Mouse (Mus musculus) MEL (cell line): ENCODE measurements at regions not wholly inside any gene's neighbourhood (a gene's known extent, or its start where the extent isn't known, plus 50 kb on each side); places are given as distances from the start of the nearest gene placed in this dataset.

ENCODE experiments used
- DNase-seq: peaks from one replicate; pipeline ENCODE4 v3.0.0; 2011; ENCODE audit warnings: low read depth, low spot score
- H3K27ac ChIP-seq: 2 replicates; pipeline ENCODE4 v1.5.1; 2012; ENCODE audit warnings: low read depth, mild to moderate bottlenecking, control low read depth, low read length, moderate library complexity; ENCODE audit not compliant: control insufficient read depth
- H3K27me3 ChIP-seq, 2 experiments: fragments of 150-350 bp in 1 of 2; sonication (generic) in 1 of 2; 2 replicates each; pipeline ENCODE4 v1.6.1; 2012; ENCODE audit warnings: low read length in 2 of 2, mild to moderate bottlenecking in 2 of 2, improper control_type of control experiment in 1 of 2, moderate library complexity in 1 of 2; ENCODE audit not compliant: insufficient read depth in 2 of 2, control insufficient read depth in 1 of 2
- H3K36me3 ChIP-seq, 2 experiments: 2 replicates each; pipeline ENCODE4 v1.6.1; 2012 to 2014; ENCODE audit warnings: low read length in 2 of 2, improper control_type of control experiment in 1 of 2, inconsistent platforms in 1 of 2, mild to moderate bottlenecking in 1 of 2; ENCODE audit not compliant: insufficient read depth in 2 of 2, control insufficient read depth in 1 of 2
- H3K4me1 ChIP-seq, 2 experiments: fragments of 150-350 bp in 1 of 2; sonication (generic) in 1 of 2; 2 replicates each; pipeline ENCODE4 v1.6.1; 2012; ENCODE audit warnings: low read length in 2 of 2, improper control_type of control experiment in 1 of 2, mild to moderate bottlenecking in 1 of 2; ENCODE audit not compliant: insufficient read depth in 2 of 2, control insufficient read depth in 1 of 2
- H3K4me3 ChIP-seq, 2 experiments: fragments of 150-350 bp in 1 of 2; sonication (generic) in 1 of 2; 2 replicates each; pipeline ENCODE4 v1.5.1; 2012; ENCODE audit warnings: low read depth in 2 of 2, low read length in 2 of 2, mild to moderate bottlenecking in 2 of 2, moderate library complexity in 2 of 2, control low read depth in 1 of 2, improper control_type of control experiment in 1 of 2; ENCODE audit not compliant: control insufficient read depth in 1 of 2, insufficient read depth in 1 of 2
- H3K79me2 ChIP-seq: 2 replicates; pipeline ENCODE4 v1.6.1; 2012; ENCODE audit warnings: mild to moderate bottlenecking, low read length, moderate library complexity; ENCODE audit not compliant: control insufficient read depth, poor library complexity, insufficient read depth
- H3K9ac ChIP-seq: 2 replicates; pipeline ENCODE4 v1.6.1; 2012; ENCODE audit warnings: low read depth, mild to moderate bottlenecking, control low read depth, low read length, moderate library complexity; ENCODE audit not compliant: control insufficient read depth, poor library complexity, severe bottlenecking
- H3K9me3 ChIP-seq: fragments of 150-350 bp; sonication (generic); replicated peaks from 2 replicates; pipeline ENCODE4 v1.6.1; 2012; ENCODE audit warnings: mild to moderate bottlenecking, low read length, improper control_type of control experiment, moderate library complexity; ENCODE audit not compliant: insufficient read depth
- CHD1 ChIP-seq: IDR thresholded peaks from 2 replicates; pipeline ENCODE4 v1.6.1; 2012; ENCODE audit warnings: low read depth, mild to moderate bottlenecking, inconsistent platforms, low read length, improper control_type of control experiment
- CTCF ChIP-seq, 3 experiments: IDR thresholded peaks in 2 of 3; conservative IDR thresholded peaks in 1 of 3; 2 replicates each; pipeline ENCODE4 v1.5.1; 2011 to 2012; ENCODE audit warnings: low read length in 3 of 3, low read depth in 2 of 3, mild to moderate bottlenecking in 2 of 3, improper control_type of control experiment in 1 of 3, inconsistent platforms in 1 of 3, mixed read lengths in 1 of 3, moderate library complexity in 1 of 3; ENCODE audit not compliant: control insufficient read depth in 1 of 3, insufficient read depth in 1 of 3, poor library complexity in 1 of 3, severe bottlenecking in 1 of 3
- ELF1 ChIP-seq: IDR thresholded peaks from 2 replicates; pipeline ENCODE4 v1.6.1; 2014; ENCODE audit warnings: low read depth, mild to moderate bottlenecking, inconsistent platforms, low read length, improper control_type of control experiment, moderate library complexity
- ETS1 ChIP-seq: IDR thresholded peaks from 2 replicates; pipeline ENCODE4 v1.6.1; 2012; ENCODE audit warnings: low read depth, mild to moderate bottlenecking, inconsistent platforms, low read length, improper control_type of control experiment, moderate library complexity
- GABPA ChIP-seq: IDR thresholded peaks from 2 replicates; pipeline ENCODE4 v1.6.1; 2012; ENCODE audit warnings: low read depth, mild to moderate bottlenecking, inconsistent platforms, low read length, improper control_type of control experiment, moderate library complexity
- GATA1 ChIP-seq: IDR thresholded peaks from 2 replicates; pipeline ENCODE4 v1.6.1; 2011; ENCODE audit warnings: low read depth, low read length, improper control_type of control experiment
- HCFC1 ChIP-seq: IDR thresholded peaks from 2 replicates; pipeline ENCODE4 v1.6.1; 2012; ENCODE audit warnings: low read depth, mild to moderate bottlenecking, inconsistent platforms, low read length, improper control_type of control experiment, moderate library complexity
- NELFE ChIP-seq: IDR thresholded peaks from 2 replicates; pipeline ENCODE4 v1.6.1; 2011; ENCODE audit warnings: low read depth, low read length, improper control_type of control experiment
- NRF1 ChIP-seq: IDR thresholded peaks from 2 replicates; pipeline ENCODE4 v1.6.1; 2014; ENCODE audit warnings: low read depth, mild to moderate bottlenecking, inconsistent platforms, low read length, improper control_type of control experiment, moderate library complexity; ENCODE audit not compliant: poor library complexity, insufficient read depth, severe bottlenecking
- POLR2A ChIP-seq, 2 experiments: IDR thresholded peaks; 2 replicates each; pipeline ENCODE4 v1.6.1; 2011 to 2012; ENCODE audit warnings: low read length in 2 of 2, mild to moderate bottlenecking in 2 of 2, control low read depth in 1 of 2, improper control_type of control experiment in 1 of 2, low read depth in 1 of 2, moderate library complexity in 1 of 2; ENCODE audit not compliant: control insufficient read depth in 1 of 2, insufficient read depth in 1 of 2, poor library complexity in 1 of 2
- POLR2AphosphoS5 ChIP-seq: IDR thresholded peaks from 2 replicates; pipeline ENCODE4 v1.6.1; 2012; ENCODE audit warnings: low read depth, borderline replicate concordance, mild to moderate bottlenecking, inconsistent platforms, low read length, moderate library complexity, mixed read lengths
- RCOR1 ChIP-seq: IDR thresholded peaks from 2 replicates; pipeline ENCODE4 v1.6.1; 2012; ENCODE audit warnings: low read depth, mild to moderate bottlenecking, inconsistent platforms, low read length, improper control_type of control experiment
- TAL1 ChIP-seq: IDR thresholded peaks from 2 replicates; pipeline ENCODE4 v1.6.1; 2012; ENCODE audit warnings: mild to moderate bottlenecking, inconsistent platforms, low read length, moderate library complexity, mixed read lengths
- TCF12 ChIP-seq: IDR thresholded peaks from 2 replicates; pipeline ENCODE4 v1.6.1; 2014; ENCODE audit warnings: low read depth, mild to moderate bottlenecking, inconsistent platforms, low read length, improper control_type of control experiment, moderate library complexity
- UBTF ChIP-seq: IDR thresholded peaks from 2 replicates; pipeline ENCODE4 v1.6.1; 2012; ENCODE audit warnings: low read depth, mild to moderate bottlenecking, inconsistent platforms, low read length, improper control_type of control experiment, moderate library complexity, borderline replicate concordance; ENCODE audit not compliant: insufficient read depth
- ZC3H11A ChIP-seq: IDR thresholded peaks from 2 replicates; pipeline ENCODE4 v1.6.1; 2012; ENCODE audit warnings: low read depth, mild to moderate bottlenecking, inconsistent platforms, low read length, improper control_type of control experiment
- ZMIZ1 ChIP-seq: IDR thresholded peaks from 2 replicates; pipeline ENCODE4 v1.6.1; 2012; ENCODE audit warnings: low read depth, mild to moderate bottlenecking, inconsistent platforms, low read length, improper control_type of control experiment, moderate library complexity

GRCm38 (mm10) chr1:122048112-122048725, 480.4 kb upstream of the Ddx18 start:
- Histone ChIP-seq H3K4me1 (no peaks in the 10 kb centered on the region), H3K9ac (no peak overlapping the region), H3K9me3 (no peaks in the 10 kb centered on the region), H3K36me3 (no peaks in the 10 kb centered on the region), H3K79me2 (no peaks in the 10 kb centered on the region), H3K27me3 (no peaks in the 10 kb centered on the region), H3K4me3 (no peak overlapping the region), H3K27ac (no peak overlapping the region)
- TF ChIP-seq NELFE = no peak
- TF ChIP-seq TAL1 = no peak
- no peak for TF ChIP-seq CTCF (IDR thresholded peaks at IDR 0.05 in 2 of 3, conservative IDR thresholded peaks at IDR 0.05 in 1 of 3; ENCODE audit: control insufficient read depth in 1 of 3, insufficient read depth in 1 of 3, low read depth in 2 of 3, low read length in 3 of 3, poor library complexity in 1 of 3, severe bottlenecking in 1 of 3)
- no peak for TF ChIP-seq GATA1
- TF ChIP-seq ELF1 = no peak
- no peak for DNase-seq

- no peak overlapping the region for H3K4me3 ChIP-seq
- no peaks in the 10 kb centered on the region for H3K4me1 ChIP-seq
- no peak overlapping the region for H3K27ac ChIP-seq
- H3K9ac ChIP-seq = no peak overlapping the region
- no peak for DNase-seq
- H3K9me3 ChIP-seq = no peaks in the 10 kb centered on the region
- H3K27me3 ChIP-seq = no peaks in the 10 kb centered on the region
- H3K36me3 ChIP-seq = no peaks in the 10 kb centered on the region
- TF ChIP-seq NELFE (no peak), ZC3H11A (no peak), TAL1 (no peak), ZMIZ1 (no peak), POLR2A (IDR thresholded peaks at IDR 0.05; ENCODE audit: control insufficient read depth in 1 of 2, insufficient read depth in 1 of 2, low read depth in 1 of 2, low read length in 2 of 2, poor library complexity in 1 of 2) (no peak), ETS1 (no peak), POLR2AphosphoS5 (no peak), TCF12 (no peak), GABPA (no peak), NRF1 (no peak), UBTF (no peak), CHD1 (no peak), RCOR1 (no peak), HCFC1 (no peak)
- no peaks in the 10 kb centered on the region for H3K79me2 ChIP-seq
Measured at GRCm38 (mm10) chr1:122043896-122044295, 476.1 kb upstream of the Ddx18 start.
